Mouse (Mus musculus) heart, postnatal 36 days (tissue): Measurements from ENCODE around the gene Pigs. TPM values are rescaled to one million over a fixed set of nuclear protein-coding genes. Genes with fewer than 3 reads are reported as not detected.
A peak's percentile ranks its signal among the peaks of the same experiment; 100 is the strongest.

Source experiments
- DNase-seq, 2 experiments: peaks; one replicate each; pipeline ENCODE4 v3.0.0; 2021 to 2022
- intact Hi-C: fragments of 180-260 bp; cut with DNase I; formaldehyde crosslinking; loops from one replicate; pipeline ENCODE4 v1.15.1; 2025
- total RNA-seq, 2 experiments: library from RNA; stranded (reverse); gene quantifications; 2 replicates each; pipeline ENCODE4 v1.2.3; 2021

Pigs gene
- total RNA-seq, 2 experiments from 2014 or later: 22.7 to 24.1 TPM

- intact Hi-C loops: loop anchor here (1.0 kb wide), 1 partner anchor 39 kb away; no protein-coding TSS in a partner anchor
- DNase-seq: peak; percentile 59 to 76
Measured at GRCm38 (mm10) chr11:78360125-78360788, 32.0 kb downstream of the Pigs start.

- DNase-seq: no peak
- intact Hi-C loops: loop anchor here (1.0 kb wide), 1 partner anchor 39 kb away; no protein-coding TSS in a partner anchor
Measured at GRCm38 (mm10) chr11:78360789-78361131, 32.5 kb downstream of the Pigs start.

- intact Hi-C loops: no loop called here
- no peak for DNase-seq
Measured at GRCm38 (mm10) chr11:78363309-78364007, 35.2 kb downstream of the Pigs start.

- intact Hi-C loops: no loop called here
- no peak for DNase-seq
Measured at GRCm38 (mm10) chr11:78364103-78364502, 35.9 kb downstream of the Pigs start.

- intact Hi-C loops: no loop called here
- DNase-seq: no peak
Measured at GRCm38 (mm10) chr11:78367456-78368225, 39.4 kb downstream of the Pigs start.

GRCm38 (mm10) chr11:78370389-78370788 is 42.2 kb downstream of the Pigs start:
- DNase-seq: no peak
- intact Hi-C loops: no loop called here

- intact Hi-C loops: no loop called here
- DNase-seq: no peak
Measured at GRCm38 (mm10) chr11:78371711-78372110, 43.5 kb downstream of the Pigs start.

- no peak for DNase-seq
- intact Hi-C loops: no loop called here
Measured at GRCm38 (mm10) chr11:78372166-78372565, 44.0 kb downstream of the Pigs start.

- DNase-seq: no peak
- intact Hi-C loops: no loop called here
Measured at GRCm38 (mm10) chr11:78372610-78373009, 44.4 kb downstream of the Pigs start.

- no peak for DNase-seq
- intact Hi-C loops: no loop called here
Measured at GRCm38 (mm10) chr11:78374147-78374546, 45.9 kb downstream of the Pigs start.

GRCm38 (mm10) chr11:78377549-78378159 is 49.4 kb downstream of the Pigs start:
- intact Hi-C loops: no loop called here

GRCm38 (mm10) chr11:78380351-78380750 is 52.1 kb downstream of the Pigs start:
- intact Hi-C loops: no loop called here
- no peak for DNase-seq

More at GRCm38 (mm10) chr11:78377549-78378159, 49.4 kb downstream of the Pigs start:
- DNase-seq: no peak

GRCm38 (mm10) chr11:78380996-78381395 is 52.8 kb downstream of the Pigs start:
- intact Hi-C loops: no loop called here
- no peak for DNase-seq

GRCm38 (mm10) chr11:78382286-78382685 is 54.1 kb downstream of the Pigs start:
- intact Hi-C loops: no loop called here
- DNase-seq: no peak

GRCm38 (mm10) chr11:78382701-78383100 is 54.5 kb downstream of the Pigs start:
- DNase-seq: no peak
- intact Hi-C loops: no loop called here

- intact Hi-C loops: no loop called here
Measured at GRCm38 (mm10) chr11:78385776-78386175, 57.6 kb downstream of the Pigs start.

GRCm38 (mm10) chr11:78386508-78387043 is 58.4 kb downstream of the Pigs start, which contains the start of gene Foxn1:
TSS of gene Foxn1 (minus strand) at chr11:78386558.
- intact Hi-C loops: no loop called here
- DNase-seq: no peak

More at GRCm38 (mm10) chr11:78385776-78386175, 57.6 kb downstream of the Pigs start:
- no peak for DNase-seq
